Mouse (Mus musculus) heart, postnatal 0 days (tissue): ENCODE measurements around the gene Dppa5a.

Source experiments
- CTCF ChIP-seq: IDR thresholded peaks from 2 replicates; pipeline ENCODE4 v1.5.1; 2016; ENCODE audit warnings: antibody characterized with exemption, control low read depth, low read depth
- EP300 ChIP-seq: IDR thresholded peaks from 2 replicates; pipeline ENCODE4 v1.6.1; 2016; ENCODE audit warnings: antibody characterized with exemption, low read depth

DNA sequence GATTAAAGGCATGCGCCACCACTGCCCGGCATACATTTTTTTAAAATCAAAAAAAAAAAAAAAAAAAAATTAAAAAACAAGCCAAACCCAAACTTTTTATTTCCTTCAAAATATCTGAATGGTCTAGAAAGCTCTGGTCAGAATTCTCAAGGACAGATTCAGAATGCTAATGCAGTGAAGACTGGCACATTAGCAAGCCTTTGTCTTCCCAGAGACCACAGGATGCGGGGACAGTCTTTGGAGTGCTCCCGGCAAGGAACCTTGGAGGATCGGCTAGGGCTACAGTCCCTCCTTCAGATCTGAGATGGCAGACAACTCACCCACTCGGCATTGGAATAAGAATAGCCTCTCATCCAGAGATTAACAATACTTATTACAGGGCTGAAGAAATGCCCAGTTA, 3.3 kb downstream of the Dppa5a start:
- TF ChIP-seq CTCF (no peak), EP300 (no peak)
